Mouse (Mus musculus) forebrain, embryonic 11.5 days (tissue): ENCODE measurements at regions not wholly inside any gene's neighbourhood (a gene's known extent, or its start where the extent isn't known, plus 50 kb on each side); places are given as distances from the start of the nearest gene placed in this dataset.
"Not testable (repeated sequence)": the region's sequence is repeated elsewhere in the genome, so short reads cannot be mapped to it uniquely, and the experiment has no call there.

Source experiments
- ATAC-seq: fragments of 200-750 bp; cut with Nextera tagmentation; replicated peaks from 2 replicates; pipeline ENCODE4 v1.8.0; 2017; ENCODE audit warnings: moderate TSS enrichment; ENCODE audit not compliant: low FRiP score
- DNase-seq: peaks from one replicate; pipeline ENCODE4 v3.0.0-alpha.2; 2017; ENCODE audit warnings: low spot score
- H3K27ac ChIP-seq: fragments of 300-500 bp; sonication (generic); 2 replicates; pipeline ENCODE4 v1.5.1; 2014; ENCODE audit warnings: low read depth, low read length
- H3K27me3 ChIP-seq: fragments of 300-500 bp; sonication (generic); 2 replicates; pipeline ENCODE4 v1.6.1; 2014; ENCODE audit warnings: mild to moderate bottlenecking, low read length, mixed read lengths; ENCODE audit not compliant: control insufficient read depth, insufficient read depth
- H3K36me3 ChIP-seq: fragments of 300-500 bp; sonication (generic); 2 replicates; pipeline ENCODE4 v1.6.1; 2014; ENCODE audit warnings: mild to moderate bottlenecking, low read length, moderate library complexity, mixed read lengths; ENCODE audit not compliant: control insufficient read depth, insufficient read depth
- H3K4me1 ChIP-seq: fragments of 300-500 bp; sonication (generic); replicated peaks from 2 replicates; pipeline ENCODE4 v1.6.1; 2014; ENCODE audit warnings: low read length, mixed read lengths; ENCODE audit not compliant: control insufficient read depth, insufficient read depth
- H3K4me2 ChIP-seq: fragments of 300-500 bp; sonication (generic); 2 replicates; pipeline ENCODE4 v1.6.1; 2014; ENCODE audit warnings: low read depth, mild to moderate bottlenecking, low read length, moderate library complexity, mixed read lengths; ENCODE audit not compliant: severe bottlenecking
- H3K4me3 ChIP-seq: fragments of 300-500 bp; sonication (generic); 2 replicates; pipeline ENCODE4 v1.5.1; 2014; ENCODE audit warnings: low read depth, low read length
- H3K9ac ChIP-seq: fragments of 300-500 bp; sonication (generic); 2 replicates; pipeline ENCODE4 v1.6.1; 2014; ENCODE audit warnings: low read length
- H3K9me3 ChIP-seq: fragments of 300-500 bp; sonication (generic); 2 replicates; pipeline ENCODE4 v1.6.1; 2016; ENCODE audit warnings: low read length, mixed read lengths; ENCODE audit not compliant: control insufficient read depth
- WGBS: fragments of 180-500 bp; shearing (Covaris S2); extraction: QIAGEN DNeasy Blood & Tissue Kit; methylation state at CpG from one replicate; pipeline ENCODE4 v1.1.7; 2014; 5-methylcytosine and 5-hydroxymethylcytosine counted together

GRCm38 (mm10) chr13:31050160-31050788 is 76.3 kb downstream of the Gm5447 start:
- no peaks in the 10 kb centered on the region for H3K36me3 ChIP-seq
- WGBS = 79% methylated on average over 11 of the region's 11 CpGs
- H3K4me2 ChIP-seq = no peak overlapping the region
- no peaks in the 10 kb centered on the region for H3K27me3 ChIP-seq
- H3K9me3 ChIP-seq = no peaks in the 10 kb centered on the region
- 0 out of 2 replicates have a peak, but pooled peaks cover 3% of the 10 kb centered on the region for H3K4me1 ChIP-seq
- no peak overlapping the region for H3K4me3 ChIP-seq
- H3K27ac ChIP-seq = no peak overlapping the region
- H3K9ac ChIP-seq = no peak overlapping the region
- ATAC-seq = no peak
- DNase-seq = no peak

- not testable (repeated sequence) for H3K36me3 ChIP-seq, DNase-seq, H3K4me3 ChIP-seq, H3K4me2 ChIP-seq, H3K27me3 ChIP-seq, H3K4me1 ChIP-seq, H3K27ac ChIP-seq, H3K9ac ChIP-seq, H3K9me3 ChIP-seq
- peak; percentile 46; the same call in 1 of the 2 replicates for ATAC-seq
- no CpG with 5 or more reads among the region's 6 CpGs for WGBS
Measured at GRCm38 (mm10) chr13:31051586-31051985, 77.6 kb downstream of the Gm5447 start.

GRCm38 (mm10) chr13:31054356-31054755 is 80.4 kb downstream of the Gm5447 start:
- no peak for DNase-seq
- H3K27me3 ChIP-seq = no peaks in the 10 kb centered on the region
- H3K9me3 ChIP-seq = no peaks in the 10 kb centered on the region
- no peak overlapping the region for H3K27ac ChIP-seq
- 93% methylated on average over 8 of the region's 8 CpGs for WGBS
- no peak overlapping the region for H3K4me3 ChIP-seq
- no peak overlapping the region for H3K9ac ChIP-seq
- H3K36me3 ChIP-seq = no peaks in the 10 kb centered on the region
- ATAC-seq = no peak
- H3K4me1 ChIP-seq = 0 out of 2 replicates have a peak, but pooled peaks cover 3% of the 10 kb centered on the region
- H3K4me2 ChIP-seq = no peak overlapping the region

GRCm38 (mm10) chr13:31055376-31056083 is 81.5 kb downstream of the Gm5447 start:
- ATAC-seq (no peak), DNase-seq (no peak)
- Histone ChIP-seq H3K4me3 (no peak overlapping the region), H3K9me3 (no peaks in the 10 kb centered on the region), H3K4me1 (no peaks in the 10 kb centered on the region), H3K27me3 (no peaks in the 10 kb centered on the region), H3K4me2 (no peak overlapping the region), H3K36me3 (no peaks in the 10 kb centered on the region), H3K9ac (no peak overlapping the region), H3K27ac (no peak overlapping the region)
- 71% methylated on average over 5 of the region's 5 CpGs for WGBS

GRCm38 (mm10) chr13:31056154-31056871 is 82.3 kb downstream of the Gm5447 start:
- no peak overlapping the region for H3K4me3 ChIP-seq
- ATAC-seq (no peak), DNase-seq (no peak)
- H3K27ac ChIP-seq = no peak overlapping the region
- no peaks in the 10 kb centered on the region for H3K36me3 ChIP-seq
- no peaks in the 10 kb centered on the region for H3K9me3 ChIP-seq
- no peaks in the 10 kb centered on the region for H3K4me1 ChIP-seq
- no peak overlapping the region for H3K4me2 ChIP-seq
- no peak overlapping the region for H3K9ac ChIP-seq
- 93% methylated on average over 12 of the region's 12 CpGs for WGBS
- H3K27me3 ChIP-seq = no peaks in the 10 kb centered on the region

- no peak overlapping the region for H3K4me2 ChIP-seq
- no peak for DNase-seq
- H3K4me3 ChIP-seq = no peak overlapping the region
- H3K9me3 ChIP-seq = no peaks in the 10 kb centered on the region
- H3K36me3 ChIP-seq = no peaks in the 10 kb centered on the region
- no peaks in the 10 kb centered on the region for H3K27me3 ChIP-seq
- H3K4me1 ChIP-seq = no peaks in the 10 kb centered on the region
- no peak overlapping the region for H3K27ac ChIP-seq
- ATAC-seq = no peak
- H3K9ac ChIP-seq = no peak overlapping the region
- WGBS = 79% methylated on average over 6 of the region's 6 CpGs
Measured at GRCm38 (mm10) chr13:31060916-31061431, 87.0 kb downstream of the Gm5447 start.

- Histone ChIP-seq H3K9ac (no peak overlapping the region), H3K4me1 (no peaks in the 10 kb centered on the region), H3K36me3 (no peaks in the 10 kb centered on the region), H3K27me3 (no peaks in the 10 kb centered on the region), H3K27ac (no peak overlapping the region), H3K4me3 (no peak overlapping the region), H3K4me2 (no peak overlapping the region), H3K9me3 (no peaks in the 10 kb centered on the region)
- WGBS = 80% methylated on average over 2 of the region's 2 CpGs
- no peak for ATAC-seq
- no peak for DNase-seq
Measured at GRCm38 (mm10) chr13:31068343-31068742, 94.3 kb downstream of the Gm5447 start.

GRCm38 (mm10) chr13:31076541-31076940 is 102.5 kb downstream of the Gm5447 start:
- ATAC-seq = no peak

More at GRCm38 (mm10) chr13:31076541-31076940, 102.5 kb downstream of the Gm5447 start:
- Histone ChIP-seq H3K36me3 (no peaks in the 10 kb centered on the region), H3K4me3 (no peak overlapping the region), H3K27ac (no peak overlapping the region), H3K27me3 (no peaks in the 10 kb centered on the region; the same call in 1 of the 2 replicates), H3K9ac (no peak overlapping the region), H3K4me1 (no peaks in the 10 kb centered on the region), H3K9me3 (no peaks in the 10 kb centered on the region), H3K4me2 (no peak overlapping the region)
- DNase-seq = no peak
- 63% methylated on average over 5 of the region's 5 CpGs for WGBS
